Comparison of ENCODE assay signal across 8 mouse cellular contexts in the genomic region with DNA sequence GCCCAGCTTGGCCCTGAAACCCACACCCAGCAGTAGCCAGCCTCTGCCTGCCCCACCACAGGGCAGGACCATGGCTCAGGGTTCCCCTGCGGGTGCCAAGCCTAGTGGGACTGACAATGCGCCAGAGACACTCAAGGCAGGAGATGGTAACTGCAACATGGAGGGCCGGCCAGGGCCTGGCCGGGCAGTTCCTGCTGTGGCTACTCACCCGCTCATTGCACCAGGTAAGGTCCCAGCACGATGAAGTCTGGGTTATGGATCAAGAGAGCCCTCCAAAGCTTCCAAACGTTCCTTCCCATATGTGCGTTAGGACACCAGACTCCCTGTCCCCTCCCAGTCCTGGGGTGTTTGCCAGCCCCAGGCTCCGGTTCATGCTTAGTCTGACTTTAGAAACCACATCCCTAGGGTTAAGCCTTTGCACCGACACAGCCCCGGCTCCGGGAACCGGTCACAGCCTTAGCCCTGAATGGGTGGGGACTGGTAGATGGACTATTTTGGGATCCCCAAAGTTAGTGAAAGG. TPM values are rescaled to one million over a fixed set of nuclear protein-coding genes. Genes with fewer than 3 reads are reported as not detected.
A peak's percentile ranks its signal among the peaks of the same experiment; 100 is the strongest.
DNase-seq lines count a peak whose midpoint lies in the region; ATAC-seq and TF ChIP-seq lines count a peak whose summit lies in the region.

No protein-coding gene starts in this region.

- H3K4me2 ChIP-seq in heart, postnatal 0 days (ENCODE audit: low read depth, low read length), result peak overlapping the region; percentile 55
- H3K4me2 ChIP-seq in forebrain, embryonic 12.5 days, result peak overlapping the region; percentile 60
- H3K4me2 ChIP-seq in liver, embryonic 12.5 days, result peak overlapping the region; percentile 76

- TF ChIP-seq CTCF in heart, postnatal 0 days (IDR thresholded peaks at IDR 0.05; ENCODE audit: low read depth), result no peak
- TF ChIP-seq CTCF in MEL (IDR thresholded peaks at IDR 0.05 in 2 of 3, conservative IDR thresholded peaks at IDR 0.05 in 1 of 3; ENCODE audit: control insufficient read depth in 1 of 3, insufficient read depth in 1 of 3, low read depth in 2 of 3, low read length in 3 of 3, poor library complexity in 1 of 3, severe bottlenecking in 1 of 3), result no peak; a peak in 1 of 6 replicates

- TF ChIP-seq RAD21 in MEL (IDR thresholded peaks at IDR 0.05; ENCODE audit: low read depth, low read length), result no peak

- H3K9me3 ChIP-seq in heart, postnatal 0 days (replicated peaks; ENCODE audit: control insufficient read depth, low read length), result no peaks in the 10 kb centered on the region
- no peaks in the 10 kb centered on the region for H3K9me3 ChIP-seq in MEL (replicated peaks; ENCODE audit: insufficient read depth, low read length)
- no peaks in the 10 kb centered on the region for H3K9me3 ChIP-seq in forebrain, embryonic 12.5 days
- no peaks in the 10 kb centered on the region for H3K9me3 ChIP-seq in liver, embryonic 12.5 days (replicated peaks)

- no peak; a peak in 1 of 4 replicates for TF ChIP-seq POLR2A in MEL (IDR thresholded peaks at IDR 0.05; ENCODE audit: control insufficient read depth in 1 of 2, insufficient read depth in 1 of 2, low read depth in 1 of 2, low read length in 2 of 2, poor library complexity in 1 of 2)

- DNase-seq in heart, postnatal 0 days (ENCODE audit: low spot score), result no peak
- no peak for DNase-seq in heart, adult 9 months (ENCODE audit: low spot score in 2 of 2)
- peak; percentile 70 for DNase-seq in MEL (ENCODE audit: low read depth, low spot score)
- no peak for DNase-seq in natural killer cell, adult 2 months (ENCODE audit: low spot score in 2 of 2)
- no peak for DNase-seq in layer of hippocampus, postnatal 25 days (ENCODE audit: extremely low spot score in 1 of 2, low spot score in 1 of 2)
- DNase-seq in heart, adult 18-20 months, result no peak

- H3K36me3 ChIP-seq in heart, postnatal 0 days (replicated peaks; ENCODE audit: control insufficient read depth, insufficient read depth, low read length), result no peaks in the 10 kb centered on the region
- H3K36me3 ChIP-seq in MEL (ENCODE audit: control insufficient read depth in 1 of 2, insufficient read depth in 2 of 2, low read length in 2 of 2), result peaks cover 0 to 8% of the 10 kb centered on the region in 2 experiments; a peak in 2 of 4 replicates
- H3K36me3 ChIP-seq in forebrain, embryonic 12.5 days (replicated peaks), result no peaks in the 10 kb centered on the region
- no peaks in the 10 kb centered on the region for H3K36me3 ChIP-seq in liver, embryonic 12.5 days

- peaks cover 31% of the 10 kb centered on the region for H3K27me3 ChIP-seq in heart, postnatal 0 days (ENCODE audit: control insufficient read depth, insufficient read depth, low read length)
- no peaks in the 10 kb centered on the region for H3K27me3 ChIP-seq in MEL (ENCODE audit: control insufficient read depth in 1 of 2, insufficient read depth in 2 of 2, low read length in 2 of 2)
- peaks cover 21% of the 10 kb centered on the region for H3K27me3 ChIP-seq in forebrain, embryonic 12.5 days
- peaks cover 28% of the 10 kb centered on the region for H3K27me3 ChIP-seq in liver, embryonic 12.5 days (replicated peaks)

- H3K79me2 ChIP-seq in MEL (ENCODE audit: control insufficient read depth, insufficient read depth, low read length, poor library complexity), result peaks cover 5% of the 10 kb centered on the region; the same call in 1 of the 2 replicates

- 0 out of 2 replicates have a peak overlapping the region, but pooled peaks have one; percentile 29 for H3K4me3 ChIP-seq in heart, postnatal 0 days (ENCODE audit: low read depth, low read length)
- peak overlapping the region; percentile 71 to 87 for H3K4me3 ChIP-seq in MEL (ENCODE audit: control insufficient read depth in 1 of 2, insufficient read depth in 1 of 2, low read depth in 2 of 2, low read length in 2 of 2)
- peak overlapping the region; percentile 20; the same call in 1 of the 2 replicates for H3K4me3 ChIP-seq in forebrain, embryonic 12.5 days (replicated peaks)
- H3K4me3 ChIP-seq in liver, embryonic 12.5 days, result peak overlapping the region; percentile 48

- TF ChIP-seq EP300 in heart, postnatal 0 days (IDR thresholded peaks at IDR 0.05; ENCODE audit: low read depth), result no peak
- no peak for TF ChIP-seq EP300 in MEL (IDR thresholded peaks at IDR 0.05; ENCODE audit: low read depth in 1 of 2, low read length in 2 of 2)

- H3K9ac ChIP-seq in heart, postnatal 0 days (replicated peaks; ENCODE audit: low read depth, low read length), result no peak overlapping the region
- peak overlapping the region; percentile 85 for H3K9ac ChIP-seq in MEL (ENCODE audit: control insufficient read depth, low read depth, low read length, poor library complexity, severe bottlenecking)
- peak overlapping the region; percentile 38; the same call in 1 of the 2 replicates for H3K9ac ChIP-seq in forebrain, embryonic 12.5 days
- H3K9ac ChIP-seq in liver, embryonic 12.5 days, result peak overlapping the region; percentile 67

- WGBS in heart, postnatal 0 days, result 49% methylated on average over 13 of the region's 13 CpGs
- WGBS in forebrain, embryonic 12.5 days, result 29% methylated on average over 13 of the region's 13 CpGs
- 65% methylated on average over 13 of the region's 13 CpGs for WGBS in liver, embryonic 12.5 days (ENCODE audit: insufficient replicate concordance)

- peaks cover 10% of the 10 kb centered on the region; the same call in 1 of the 2 replicates for H3K4me1 ChIP-seq in heart, postnatal 0 days (ENCODE audit: control insufficient read depth, insufficient read depth)
- H3K4me1 ChIP-seq in MEL (ENCODE audit: control insufficient read depth in 1 of 2, insufficient read depth in 2 of 2, low read length in 2 of 2), result peaks cover 0 to 19% of the 10 kb centered on the region in 2 experiments; a peak in 2 of 4 replicates
- peaks cover 67% of the 10 kb centered on the region for H3K4me1 ChIP-seq in forebrain, embryonic 12.5 days
- peaks cover 53% of the 10 kb centered on the region for H3K4me1 ChIP-seq in liver, embryonic 12.5 days

- no peak overlapping the region for H3K27ac ChIP-seq in heart, postnatal 0 days (ENCODE audit: low read depth)
- peak overlapping the region; percentile 77 for H3K27ac ChIP-seq in MEL (ENCODE audit: control insufficient read depth, low read depth, low read length)
- H3K27ac ChIP-seq in forebrain, embryonic 12.5 days, result peak overlapping the region; percentile 59
- peak overlapping the region; percentile 11 for H3K27ac ChIP-seq in liver, embryonic 12.5 days

- ATAC-seq in heart, postnatal 0 days (ENCODE audit: insufficient read depth, low read depth), result no peak
- no peak for ATAC-seq in forebrain, embryonic 12.5 days (ENCODE audit: low FRiP score)
- no peak for ATAC-seq in liver, embryonic 12.5 days

TF ChIP-seq in MEL, 35 proteins besides CTCF, POLR2A, EP300 and RAD21:
- TF ChIP-seq SIN3A (IDR thresholded peaks at IDR 0.05; ENCODE audit: low read length) (peak; percentile 32; the same call in 1 of the 2 replicates), RCOR1 (IDR thresholded peaks at IDR 0.05; ENCODE audit: low read depth, low read length) (no peak)

RNA-seq across cellular contexts. Expression of a gene that starts 43.0 kb away (rescaled TPM):
- not detected in 2 replicates for total RNA-seq in heart, postnatal 0 days (2014; rRNA removed; ENCODE audit: low replicate concordance)
- polyA plus RNA-seq in heart, postnatal 0 days (2015; fragmentation: Nextera tagmentation; extraction: Ambion mirVana), result 0.03 TPM in 1 of 2 replicates, not detected in the other
- not detected in 2 replicates for total RNA-seq in MEL (2012; rRNA removed)
- under 1 TPM in 1 of 2 experiments, not detected in 1; 0.06 TPM for polyA plus RNA-seq in MEL (2012; ENCODE audit: insufficient read depth in 1 of 2, insufficient read length in 2 of 2, low read depth in 1 of 2, low replicate concordance in 2 of 2, missing spikeins in 1 of 2)
- 0.38 and 0.57 TPM in 2 replicates for polyA plus RNA-seq in forebrain, embryonic 12.5 days (2016; fragmentation: Nextera tagmentation; extraction: Ambion mirVana)
- 0.04 and 0.06 TPM in 2 replicates for polyA plus RNA-seq in liver, embryonic 12.5 days (2016; fragmentation: Nextera tagmentation; extraction: Ambion mirVana)
- total RNA-seq in layer of hippocampus, postnatal 25 days (2021), result under 1 TPM; 0.12 to 0.14 TPM
- total RNA-seq in heart, adult 18-20 months (2021), result under 1 TPM; 0.13 to 0.32 TPM

RNA-seq across cellular contexts. Expression of a gene that starts 57.7 kb away (rescaled TPM):
- 47.7 and 51.6 TPM in 2 replicates for total RNA-seq in heart, postnatal 0 days (2014; rRNA removed; ENCODE audit: low replicate concordance)
- polyA plus RNA-seq in heart, postnatal 0 days (2015; fragmentation: Nextera tagmentation; extraction: Ambion mirVana), result 17.5 and 22.0 TPM in 2 replicates
- total RNA-seq in MEL (2012; rRNA removed), result 20.4 and 23.7 TPM in 2 replicates
- 10 to 100 TPM in 1 of 2 experiments, not detected in 1; 65.5 TPM for polyA plus RNA-seq in MEL (2012; ENCODE audit: insufficient read depth in 1 of 2, insufficient read length in 2 of 2, low read depth in 1 of 2, low replicate concordance in 2 of 2, missing spikeins in 1 of 2)
- 56.1 and 148 TPM in 2 replicates for polyA plus RNA-seq in forebrain, embryonic 12.5 days (2016; fragmentation: Nextera tagmentation; extraction: Ambion mirVana)
- polyA plus RNA-seq in liver, embryonic 12.5 days (2016; fragmentation: Nextera tagmentation; extraction: Ambion mirVana), result 30.9 and 33.2 TPM in 2 replicates
- total RNA-seq in layer of hippocampus, postnatal 25 days (2021), result 10 to 100 TPM; 93.8 to 95.1 TPM
- total RNA-seq in heart, adult 18-20 months (2021), result 10 to 100 TPM; 39.5 to 45.3 TPM

Comparison
In these comparisons a context has a peak if more than half of its experiments do, and no peak if none do; other contexts are left out.
1. H3K4me3 ChIP-seq: peak in every context shown above with its lines; median percentile 79 in MEL; 48 in liver, embryonic 12.5 days; 29 in heart, postnatal 0 days; 20 in forebrain, embryonic 12.5 days.